Mouse (Mus musculus): Measurements from ENCODE around the gene Prss36. TPM values are rescaled to one million over a fixed set of nuclear protein-coding genes. Genes with fewer than 3 reads are reported as not detected.

Prss36 gene
- polyA plus RNA-seq (2015; fragmentation: Nextera tagmentation; extraction: Ambion mirVana), result 11.8 and 13.1 TPM in 2 replicates

- Histone ChIP-seq H3K4me1 (peaks cover 5% of the 10 kb centered on the region; the same call in 1 of the 2 replicates), H3K36me3 (no peaks in the 10 kb centered on the region), H3K9ac (no peak within 1 kb of the TSS), H3K27ac (no peak within 1 kb of the TSS), H3K9me3 (no peaks in the 10 kb centered on the region), H3K4me3 (no peak within 1 kb of the TSS), H3K27me3 (peaks cover 33% of the 10 kb centered on the region), H3K4me2 (no peak within 1 kb of the TSS)
- WGBS, result 64% methylated on average over 6 of the region's 6 CpGs
- ATAC-seq (ENCODE audit: borderline replicate concordance, extremely low read depth, low FRiP score, low TSS enrichment), result no peak
Measured at GRCm38 (mm10) chr7:127946470-127947023, at the start of gene Prss36. TSS of gene Prss36 (minus strand) at chr7:127946725.

- peaks cover 16% of the 10 kb centered on the region; the same call in 1 of the 2 replicates for H3K4me1 ChIP-seq
- no peaks in the 10 kb centered on the region for H3K27me3 ChIP-seq
- H3K36me3 ChIP-seq, result peaks cover 28% of the 10 kb centered on the region
- ATAC-seq (ENCODE audit: borderline replicate concordance, extremely low read depth, low FRiP score, low TSS enrichment), result peak; percentile 55; the same call in 1 of the 2 replicates
- WGBS, result 13% methylated on average over 18 of the region's 18 CpGs
- H3K27ac ChIP-seq, result peak within 1 kb of the TSS; percentile 67
- H3K9ac ChIP-seq, result peak within 1 kb of the TSS; percentile 32
- H3K4me2 ChIP-seq, result peak within 1 kb of the TSS; percentile 57
- H3K9me3 ChIP-seq, result no peaks in the 10 kb centered on the region
- peak within 1 kb of the TSS; percentile 37 for H3K4me3 ChIP-seq
Measured at GRCm38 (mm10) chr7:127993341-127993977, 46.9 kb upstream of the Prss36 start, which contains the start of gene Pycard. TSS of gene Pycard (minus strand) at chr7:127993867.

DNA sequence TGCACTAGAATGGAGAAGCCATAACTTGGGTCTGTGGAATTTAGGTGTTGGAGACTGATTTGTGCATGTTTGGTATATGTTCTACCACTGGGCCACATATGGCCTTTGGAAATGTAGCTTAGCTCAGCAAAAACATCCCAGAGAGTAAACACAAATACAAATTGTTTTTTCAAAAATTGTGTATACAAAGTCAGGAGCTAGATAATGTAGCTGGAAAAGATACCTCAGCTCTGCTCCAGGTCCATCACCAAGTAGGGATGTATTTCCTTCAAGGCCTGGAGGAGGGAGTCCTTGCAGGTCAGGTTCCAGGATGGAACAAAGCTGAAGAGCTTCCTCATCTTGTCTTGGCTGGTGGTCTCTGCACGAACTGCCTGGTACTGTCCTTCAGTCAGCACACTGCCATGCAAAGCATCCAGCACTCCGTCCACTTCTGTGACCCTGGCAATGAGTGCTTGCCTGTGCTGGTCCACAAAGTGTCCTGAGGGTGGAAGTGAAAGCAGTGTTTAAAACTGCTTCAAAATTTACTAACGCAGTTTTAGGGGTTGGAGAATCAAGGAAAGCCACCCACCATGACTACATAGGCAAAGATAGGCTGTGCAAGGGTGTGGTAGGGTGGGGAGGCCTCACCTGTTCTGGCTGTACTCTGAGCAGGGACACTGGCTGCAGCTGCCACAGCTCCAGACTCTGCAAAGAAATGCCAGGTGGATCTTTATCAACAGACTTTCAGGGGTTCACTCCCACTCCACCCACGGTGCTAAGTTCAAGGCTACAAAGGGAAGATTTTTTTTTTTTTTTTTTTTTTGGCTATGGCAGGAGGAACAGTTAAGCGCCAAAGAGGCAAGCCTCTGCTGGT is 46.2 kb upstream of the Prss36 start:
- peaks cover 16% of the 10 kb centered on the region; the same call in 1 of the 2 replicates for H3K4me1 ChIP-seq
- peak overlapping the region; percentile 67; the same call in 1 of the 2 replicates for H3K27ac ChIP-seq
- peaks cover 36% of the 10 kb centered on the region for H3K36me3 ChIP-seq
- WGBS, result 39% methylated on average over 5 of the region's 5 CpGs
- H3K4me3 ChIP-seq, result peak overlapping the region; percentile 37
- ATAC-seq (ENCODE audit: borderline replicate concordance, extremely low read depth, low FRiP score, low TSS enrichment), result peak; percentile 20; the same call in 1 of the 2 replicates
- H3K9me3 ChIP-seq, result no peaks in the 10 kb centered on the region
- H3K4me2 ChIP-seq, result peak overlapping the region; percentile 57
- no peaks in the 10 kb centered on the region for H3K27me3 ChIP-seq
- H3K9ac ChIP-seq, result peak overlapping the region; percentile 32; the same call in 1 of the 2 replicates

DNA sequence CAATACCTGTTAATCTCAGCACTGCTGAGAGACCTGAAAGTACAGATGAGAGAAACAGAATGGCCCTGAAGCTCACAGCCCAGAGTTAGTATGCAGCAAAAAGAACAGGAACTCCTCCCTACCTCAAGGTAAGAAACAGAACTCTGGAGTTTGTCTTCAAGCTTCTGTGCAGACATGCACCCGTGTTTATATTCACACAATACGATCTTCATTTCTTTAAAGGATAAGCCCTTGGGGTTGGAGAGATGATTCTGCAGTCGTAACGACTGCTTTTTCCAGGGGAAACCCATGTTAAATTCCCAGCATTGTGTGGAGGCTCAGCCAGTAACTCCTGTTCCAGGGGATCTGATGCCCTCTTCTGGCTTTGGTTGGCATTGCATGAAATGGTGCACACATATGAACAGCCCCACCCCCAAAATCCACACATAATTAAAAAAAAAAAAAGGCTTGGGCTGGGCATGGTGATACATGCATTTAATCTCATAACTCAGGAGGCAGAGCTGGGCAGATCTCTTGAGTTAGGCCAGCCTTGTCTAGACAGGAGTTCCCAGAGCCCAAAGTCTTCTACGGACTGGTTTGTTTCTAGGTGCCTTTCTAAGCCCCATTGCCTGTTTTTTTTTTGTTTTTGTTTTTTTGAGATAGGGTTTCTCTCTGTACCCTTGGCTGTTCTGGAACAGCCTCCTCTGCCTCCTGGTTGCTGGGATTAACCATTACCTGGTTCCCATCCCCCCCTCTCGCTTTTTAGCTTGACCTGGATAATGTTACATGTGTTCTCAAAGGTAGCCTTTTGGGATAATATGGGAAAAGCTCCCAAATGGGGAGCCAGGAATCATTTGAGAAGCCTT is 45.3 kb upstream of the Prss36 start:
- Histone ChIP-seq H3K9ac (no peak overlapping the region), H3K4me2 (no peak overlapping the region)
- 0 out of 2 replicates have a peak, but pooled peaks have one; percentile 33 for ATAC-seq (ENCODE audit: borderline replicate concordance, extremely low read depth, low FRiP score, low TSS enrichment)

GRCm38 (mm10) chr7:127988904-127989303 is 42.4 kb upstream of the Prss36 start:
- Histone ChIP-seq H3K36me3 (peaks cover 74% of the 10 kb centered on the region), H3K4me1 (peaks cover 16% of the 10 kb centered on the region; the same call in 1 of the 2 replicates), H3K27ac (no peak overlapping the region), H3K9ac (no peak overlapping the region), H3K4me3 (no peak overlapping the region), H3K9me3 (no peaks in the 10 kb centered on the region), H3K27me3 (no peaks in the 10 kb centered on the region), H3K4me2 (no peak overlapping the region)
- WGBS, result 79% methylated on average over 1 of the region's 1 CpGs
- ATAC-seq (ENCODE audit: borderline replicate concordance, extremely low read depth, low FRiP score, low TSS enrichment), result no peak

More for the DNA sequence above, 45.3 kb upstream of the Prss36 start:
- Histone ChIP-seq H3K27ac (0 out of 2 replicates have a peak overlapping the region, but pooled peaks have one; percentile 15), H3K4me1 (peaks cover 16% of the 10 kb centered on the region; the same call in 1 of the 2 replicates), H3K9me3 (no peaks in the 10 kb centered on the region), H3K4me3 (no peak overlapping the region), H3K27me3 (no peaks in the 10 kb centered on the region), H3K36me3 (peaks cover 44% of the 10 kb centered on the region)
- 42% methylated on average over 6 of the region's 6 CpGs for WGBS

DNA sequence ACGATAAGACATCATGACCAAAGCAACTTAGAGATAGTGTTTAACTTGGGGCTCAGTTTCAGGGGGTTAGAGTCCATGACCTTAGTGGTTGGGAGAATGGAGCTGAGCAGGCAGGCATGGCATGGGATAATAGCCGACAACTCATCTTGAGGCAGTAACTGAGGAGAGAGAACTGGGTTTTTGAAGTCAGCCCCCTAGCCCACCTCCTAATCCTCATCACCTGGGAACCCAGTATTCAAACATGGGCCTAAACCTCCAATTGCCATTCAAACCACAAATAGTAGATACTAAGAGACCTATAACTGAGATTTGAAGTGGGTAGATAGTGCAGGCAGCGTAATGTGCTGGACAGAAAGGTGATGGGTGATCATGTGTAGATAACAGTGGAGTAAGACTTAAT is 34.1 kb upstream of the Prss36 start:
- 86% methylated on average over 3 of the region's 3 CpGs for WGBS
- no peak overlapping the region for H3K9ac ChIP-seq
- no peak for ATAC-seq (ENCODE audit: borderline replicate concordance, extremely low read depth, low FRiP score, low TSS enrichment)

GRCm38 (mm10) chr7:127978856-127979255 is 32.3 kb upstream of the Prss36 start:
- H3K9ac ChIP-seq, result no peak overlapping the region
- no peak overlapping the region for H3K4me2 ChIP-seq
- no peaks in the 10 kb centered on the region for H3K4me1 ChIP-seq
- ATAC-seq (ENCODE audit: borderline replicate concordance, extremely low read depth, low FRiP score, low TSS enrichment), result no peak
- WGBS, result 97% methylated on average over 2 of the region's 2 CpGs
- H3K27me3 ChIP-seq, result no peaks in the 10 kb centered on the region
- H3K4me3 ChIP-seq, result no peak overlapping the region
- H3K36me3 ChIP-seq, result peaks cover 97% of the 10 kb centered on the region
- H3K9me3 ChIP-seq, result no peaks in the 10 kb centered on the region
- H3K27ac ChIP-seq, result no peak overlapping the region

More for the DNA sequence above, 34.1 kb upstream of the Prss36 start:
- Histone ChIP-seq H3K9me3 (no peaks in the 10 kb centered on the region), H3K4me2 (no peak overlapping the region), H3K27ac (no peak overlapping the region), H3K4me3 (no peak overlapping the region), H3K4me1 (no peaks in the 10 kb centered on the region), H3K36me3 (peaks cover 98% of the 10 kb centered on the region), H3K27me3 (no peaks in the 10 kb centered on the region)

GRCm38 (mm10) chr7:127974413-127974930 is 27.9 kb upstream of the Prss36 start:
- H3K9me3 ChIP-seq, result no peaks in the 10 kb centered on the region
- ATAC-seq (ENCODE audit: borderline replicate concordance, extremely low read depth, low FRiP score, low TSS enrichment), result no peak

DNA sequence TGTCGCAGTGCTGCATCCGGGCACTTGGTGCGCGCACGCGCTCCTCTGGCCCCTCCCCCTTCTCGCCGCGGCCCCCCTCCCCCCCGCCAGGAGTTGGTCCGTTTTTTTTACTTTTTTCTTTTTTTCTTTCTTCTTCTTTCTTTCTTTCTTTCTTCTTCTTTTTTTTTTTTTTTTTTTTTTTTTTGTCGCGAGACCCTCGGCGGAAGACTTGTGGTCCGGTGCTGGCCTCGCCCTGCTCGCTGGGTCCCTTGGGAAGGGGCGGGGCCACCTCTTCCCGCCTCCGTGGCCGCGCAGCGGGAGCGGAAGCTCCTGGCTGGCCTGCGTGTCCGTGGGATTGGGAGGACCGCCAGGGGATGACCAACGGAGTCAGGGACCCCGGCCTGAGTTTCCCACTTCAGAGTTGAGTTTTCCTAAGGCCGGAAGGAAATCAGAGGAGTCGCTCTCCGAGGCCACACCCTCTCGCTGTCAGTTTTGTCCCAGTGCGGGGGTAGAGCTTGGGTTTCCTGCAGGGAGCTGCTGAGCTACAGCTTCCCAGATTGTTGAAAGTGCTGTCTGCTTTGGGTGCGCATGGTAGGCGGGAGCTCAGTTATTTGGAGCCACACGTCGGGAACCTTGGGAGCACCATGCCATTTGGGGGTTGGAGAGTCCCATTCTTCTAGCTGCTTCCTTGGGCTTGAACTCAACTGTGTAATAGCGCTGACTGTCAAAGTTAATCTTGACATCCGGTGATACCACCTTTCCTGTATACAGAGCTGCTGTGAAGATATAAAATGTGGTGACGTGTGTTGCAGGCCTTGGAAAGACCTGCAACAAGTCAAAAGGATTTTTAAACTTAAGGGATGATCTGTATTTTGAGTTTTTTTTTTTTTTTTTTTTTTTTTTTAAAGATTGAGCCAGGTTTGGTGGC is 21.6 kb upstream of the Prss36 start:
- no peaks in the 10 kb centered on the region for H3K9me3 ChIP-seq

More at GRCm38 (mm10) chr7:127974413-127974930, 27.9 kb upstream of the Prss36 start:
- no peaks in the 10 kb centered on the region for H3K27me3 ChIP-seq
- H3K4me2 ChIP-seq, result no peak overlapping the region
- H3K9ac ChIP-seq, result no peak overlapping the region
- H3K4me3 ChIP-seq, result no peak overlapping the region
- H3K4me1 ChIP-seq, result peaks cover 6% of the 10 kb centered on the region
- 90% methylated on average over 2 of the region's 2 CpGs for WGBS
- H3K27ac ChIP-seq, result no peak overlapping the region
- peaks cover 95% of the 10 kb centered on the region for H3K36me3 ChIP-seq

More for the DNA sequence above, 21.6 kb upstream of the Prss36 start:
- Histone ChIP-seq H3K9ac (peak overlapping the region; percentile 97), H3K4me3 (peak overlapping the region; percentile 75), H3K4me2 (peak overlapping the region; percentile 78), H3K27me3 (no peaks in the 10 kb centered on the region), H3K36me3 (peaks cover 36% of the 10 kb centered on the region), H3K4me1 (peaks cover 24% of the 10 kb centered on the region), H3K27ac (peak overlapping the region; percentile 96)
- under 1% methylated on average over 40 of the region's 42 CpGs for WGBS
- ATAC-seq (ENCODE audit: borderline replicate concordance, extremely low read depth, low FRiP score, low TSS enrichment), result peak; percentile 58; the same call in 1 of the 2 replicates
